Mouse (Mus musculus) midbrain, embryonic 16.5 days (tissue): ENCODE data around the gene Cyp4f39. TPM values are rescaled to one million over a fixed set of nuclear protein-coding genes. Genes with fewer than 3 reads are reported as not detected.
A peak's percentile ranks its signal among the peaks of the same experiment; 100 is the strongest.
"Not testable (repeated sequence)": the region's sequence is repeated elsewhere in the genome, so short reads cannot be mapped to it uniquely, and the experiment has no call there.

Source experiments
- ATAC-seq: fragments of 200-750 bp; cut with Nextera tagmentation; 2 replicates; pipeline ENCODE4 v1.8.0; 2017; ENCODE audit warnings: moderate TSS enrichment
- H3K27ac ChIP-seq: fragments of 300-500 bp; sonication (generic); 2 replicates; pipeline ENCODE4 v1.5.1; 2014; ENCODE audit warnings: mild to moderate bottlenecking, low read length, mixed read lengths
- H3K27me3 ChIP-seq: fragments of 300-500 bp; sonication (generic); 2 replicates; pipeline ENCODE4 v1.6.1; 2014; ENCODE audit warnings: low read depth, low read length, mixed read lengths; ENCODE audit not compliant: control insufficient read depth, insufficient read depth
- H3K36me3 ChIP-seq: fragments of 300-500 bp; sonication (generic); 2 replicates; pipeline ENCODE4 v1.6.1; 2014; ENCODE audit warnings: mild to moderate bottlenecking, low read length, moderate library complexity, mixed read lengths; ENCODE audit not compliant: control insufficient read depth, insufficient read depth
- H3K4me1 ChIP-seq: fragments of 300-500 bp; sonication (generic); 2 replicates; pipeline ENCODE4 v1.6.1; 2014; ENCODE audit warnings: mild to moderate bottlenecking, low read length, mixed read lengths; ENCODE audit not compliant: control insufficient read depth, insufficient read depth
- H3K4me2 ChIP-seq: fragments of 300-500 bp; sonication (generic); 2 replicates; pipeline ENCODE4 v1.6.1; 2014; ENCODE audit warnings: mild to moderate bottlenecking, low read length, mixed read lengths
- H3K4me3 ChIP-seq: fragments of 300-500 bp; sonication (generic); 2 replicates; pipeline ENCODE4 v1.5.1; 2014; ENCODE audit warnings: low read depth, mild to moderate bottlenecking, low read length, moderate library complexity, mixed read lengths
- H3K9ac ChIP-seq: fragments of 300-500 bp; sonication (generic); 2 replicates; pipeline ENCODE4 v1.6.1; 2014; ENCODE audit warnings: low read depth, low read length, mixed read lengths
- H3K9me3 ChIP-seq: fragments of 300-500 bp; sonication (generic); replicated peaks from 2 replicates; pipeline ENCODE4 v1.6.1; 2014; ENCODE audit warnings: mild to moderate bottlenecking, low read length, mixed read lengths; ENCODE audit not compliant: control insufficient read depth, poor library complexity, severe bottlenecking
- WGBS: fragments of 180-500 bp; shearing (Covaris S2); extraction: QIAGEN DNeasy Blood & Tissue Kit; methylation state at CpG from one replicate; pipeline ENCODE4 v1.1.7; 2014; 5-methylcytosine and 5-hydroxymethylcytosine counted together
- polyA plus RNA-seq: library from polyadenylated mRNA; unstranded; fragments of >200 nt; fragmentation: Nextera tagmentation; extraction: Ambion mirVana; gene quantifications from 2 replicates; pipeline ENCODE4 v1.2.1, GENCODE M21; 2015

Gene Cyp4f39
- polyA plus RNA-seq, 1 experiment from 2014 or later, result 1.2 TPM

DNA sequence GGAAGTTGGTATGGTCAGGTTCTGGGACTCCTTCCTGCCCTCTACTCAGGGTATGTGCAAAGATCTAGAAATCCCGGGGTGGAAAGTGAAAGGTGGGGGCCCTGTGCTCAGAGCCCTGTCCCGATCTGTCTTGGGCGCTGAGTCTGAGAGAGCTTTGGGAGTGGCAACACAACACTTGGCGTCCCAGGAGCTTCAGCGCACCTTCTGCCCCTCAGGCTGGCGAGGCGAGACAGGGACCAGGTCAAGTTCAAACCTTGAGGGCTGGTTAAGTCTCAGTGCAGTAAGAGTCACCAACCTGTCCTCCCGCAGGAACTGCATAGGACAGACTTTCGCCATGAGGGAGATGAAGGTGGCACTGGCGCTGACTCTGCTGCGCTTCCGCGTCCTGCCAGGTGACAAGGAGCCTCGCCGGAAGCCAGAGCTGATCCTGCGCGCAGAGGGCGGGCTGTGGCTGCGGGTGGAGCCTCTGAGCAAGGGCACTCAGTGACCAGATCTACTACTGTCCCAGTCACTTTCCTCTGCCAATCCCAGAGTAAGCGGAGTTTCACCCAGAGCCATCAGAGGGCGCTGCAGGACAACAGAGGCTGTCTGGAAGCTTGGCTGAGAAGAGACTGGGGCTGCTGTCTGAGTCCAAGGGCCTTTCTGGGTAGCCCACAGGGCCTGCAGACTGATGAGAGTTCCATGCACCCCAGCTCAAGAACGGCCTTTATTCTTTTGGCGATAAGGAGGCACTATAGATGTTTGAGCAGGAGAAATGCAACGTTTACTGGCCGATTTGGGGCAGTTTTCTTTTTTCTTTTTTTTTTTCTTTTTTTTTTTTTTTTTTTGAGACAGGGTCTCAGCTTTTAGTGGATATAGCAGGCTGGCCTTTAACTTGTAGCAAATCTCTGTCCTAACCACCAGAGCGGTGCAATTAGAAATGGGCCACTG lies 76.2 kb downstream of the Cyp4f39 start:
- H3K4me1 ChIP-seq, result no peaks in the 10 kb centered on the region
- no peak overlapping the region for H3K4me3 ChIP-seq
- ATAC-seq, result peak; percentile 68; the same call in 1 of the 2 replicates
- 18% methylated on average over 26 of the region's 26 CpGs for WGBS
- H3K27ac ChIP-seq, result no peak overlapping the region
- 0 out of 2 replicates have a peak overlapping the region, but pooled peaks have one; percentile 25 for H3K9ac ChIP-seq
- H3K27me3 ChIP-seq, result no peaks in the 10 kb centered on the region
- H3K9me3 ChIP-seq, result no peaks in the 10 kb centered on the region
- peak overlapping the region; percentile 34 for H3K4me2 ChIP-seq
- H3K36me3 ChIP-seq, result no peaks in the 10 kb centered on the region

DNA sequence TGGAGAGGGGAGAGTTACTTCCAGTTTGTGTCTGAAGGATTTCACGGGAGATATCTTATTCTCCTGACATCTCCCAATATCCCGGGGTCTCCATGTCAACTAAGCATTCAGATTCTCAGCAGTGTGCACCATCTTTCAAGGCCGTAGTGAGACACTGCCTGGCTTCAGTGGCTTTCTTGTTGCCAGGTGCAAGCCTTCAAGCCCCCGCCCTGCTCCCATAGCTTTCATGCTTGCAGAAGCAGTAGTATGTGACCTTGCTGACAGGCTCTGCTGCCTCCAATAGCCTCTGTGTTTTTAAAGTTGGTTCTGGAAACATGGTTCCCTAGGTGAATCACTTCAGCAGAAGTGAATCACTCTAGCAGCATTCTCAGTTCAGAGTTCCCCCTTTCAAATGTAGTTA lies 79.8 kb downstream of the Cyp4f39 start:
- H3K4me2 ChIP-seq, H3K4me3 ChIP-seq, ATAC-seq, H3K4me1 ChIP-seq, H3K9ac ChIP-seq, H3K27ac ChIP-seq, H3K27me3 ChIP-seq, H3K36me3 ChIP-seq, H3K9me3 ChIP-seq: not testable (repeated sequence)
- 37% methylated on average over 4 of the region's 4 CpGs for WGBS

DNA sequence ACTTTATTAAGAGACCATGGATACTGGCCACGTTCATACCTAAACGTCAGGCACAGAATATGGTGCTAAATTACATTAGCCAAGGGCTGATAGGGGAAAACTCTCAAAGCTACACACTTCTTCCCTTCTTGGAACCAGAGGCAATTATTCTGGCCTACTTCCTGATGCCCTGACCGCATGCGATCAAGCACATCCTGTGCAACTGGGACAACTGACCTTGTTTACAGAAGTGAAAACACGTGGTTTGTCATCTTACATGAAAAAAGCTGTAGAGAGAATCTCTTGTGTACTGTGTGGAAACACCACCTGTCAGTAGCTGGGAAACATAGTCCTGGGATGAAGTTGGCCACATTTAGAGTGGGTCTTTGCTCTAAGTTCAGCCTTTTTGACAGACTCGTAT lies 81.5 kb downstream of the Cyp4f39 start:
- Histone ChIP-seq H3K27ac (no peak overlapping the region), H3K36me3 (no peaks in the 10 kb centered on the region), H3K4me2 (no peak overlapping the region), H3K9me3 (no peaks in the 10 kb centered on the region), H3K9ac (no peak overlapping the region), H3K4me3 (no peak overlapping the region), H3K27me3 (no peaks in the 10 kb centered on the region), H3K4me1 (peaks cover 7% of the 10 kb centered on the region; the same call in 1 of the 2 replicates)
- no peak for ATAC-seq
- WGBS, result 85% methylated on average over 6 of the region's 6 CpGs

DNA sequence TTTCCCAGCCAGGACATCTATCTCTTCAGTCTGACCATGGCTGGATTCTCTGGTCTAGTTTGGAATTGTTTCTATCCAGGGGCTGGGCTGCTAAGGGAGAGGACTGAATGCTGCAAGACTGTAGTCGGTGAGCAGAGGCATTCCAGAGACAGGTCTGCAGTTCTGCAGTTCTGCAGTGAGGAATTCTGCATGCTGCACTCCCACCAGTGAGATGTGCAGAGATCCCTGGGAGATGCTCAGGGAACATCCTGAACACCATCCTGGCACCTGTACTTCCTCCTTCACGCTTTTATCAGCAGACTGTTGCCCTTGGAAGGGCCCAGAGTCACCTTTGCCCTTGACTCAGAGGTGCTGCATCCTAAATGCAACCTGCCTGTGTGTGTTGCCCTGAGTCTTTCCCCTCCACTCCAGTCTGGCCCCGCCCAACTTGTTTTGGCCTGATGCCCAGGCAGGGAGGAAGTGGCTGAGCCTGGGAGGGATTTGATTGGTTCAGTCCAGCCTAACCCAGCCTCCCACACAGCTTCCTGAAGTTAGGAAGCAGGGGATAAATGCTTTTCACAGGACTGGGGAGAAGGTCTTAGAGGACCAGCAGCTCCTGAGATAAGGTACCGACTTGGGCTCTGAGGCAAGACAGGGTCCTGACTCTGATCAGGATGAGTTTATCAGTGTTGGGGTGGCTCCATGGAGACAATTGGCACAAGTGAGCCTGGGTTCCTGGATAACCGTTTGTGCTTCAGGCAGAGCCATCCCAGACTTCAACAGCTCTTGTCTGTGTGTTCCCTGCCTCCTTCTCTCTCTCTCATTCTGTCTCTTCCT lies 83.7 kb downstream of the Cyp4f39 start, which contains the start of gene Cyp4f16:
Gene Cyp4f16 (plus strand): TSS at position 508 of the 816 bp plus-strand sequence.
- not testable (repeated sequence) for H3K9me3 ChIP-seq, H3K4me1 ChIP-seq, H3K27me3 ChIP-seq, H3K36me3 ChIP-seq
- H3K27ac ChIP-seq, result 0 out of 2 replicates have a peak within 1 kb of the TSS, but pooled peaks have one; percentile 41
- H3K4me2 ChIP-seq, result peak within 1 kb of the TSS; percentile 60
- WGBS, result 15% methylated on average over 5 of the region's 5 CpGs
- ATAC-seq, result peak; percentile 86
- H3K9ac ChIP-seq, result peak within 1 kb of the TSS; percentile 55
- H3K4me3 ChIP-seq, result peak within 1 kb of the TSS; percentile 40

DNA sequence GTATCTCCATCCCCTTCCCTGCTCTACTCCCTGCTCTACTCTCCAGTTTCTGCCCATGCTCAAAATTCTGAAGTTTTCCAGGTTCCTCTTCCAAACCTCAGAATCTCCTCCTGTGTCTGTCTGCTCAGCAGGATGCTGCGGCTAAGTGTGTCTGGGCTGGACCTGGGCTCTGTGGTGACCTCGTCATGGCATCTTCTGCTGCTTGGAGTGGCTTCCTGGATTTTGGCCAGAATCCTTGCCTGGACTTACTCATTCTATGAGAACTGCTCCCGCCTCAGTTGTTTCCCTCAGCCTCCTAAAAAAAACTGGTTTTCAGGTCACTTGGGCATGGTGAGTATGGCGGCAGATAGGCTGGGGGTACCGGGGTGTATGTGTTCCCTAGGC lies 84.3 kb downstream of the Cyp4f39 start:
- Histone ChIP-seq H3K9ac (peak overlapping the region; percentile 55), H3K4me2 (peak overlapping the region; percentile 60), H3K36me3 (no peaks in the 10 kb centered on the region), H3K27me3 (no peaks in the 10 kb centered on the region), H3K27ac (no peak overlapping the region), H3K4me1 (peaks cover 7% of the 10 kb centered on the region; the same call in 1 of the 2 replicates), H3K9me3 (no peaks in the 10 kb centered on the region), H3K4me3 (peak overlapping the region; percentile 40)
- no peak for ATAC-seq
- WGBS, result 68% methylated on average over 5 of the region's 5 CpGs

Other genes with a start within 250 kb of the Cyp4f39 start
- 84.3 and 84.6 TPM in 2 replicates for gene Brd4, start 168.0 kb upstream of the Cyp4f39 start, polyA plus RNA-seq
- gene Akap8, start 131.5 kb upstream of the Cyp4f39 start, polyA plus RNA-seq, result 101 and 109 TPM in 2 replicates
- 160 and 166 TPM in 2 replicates for gene Akap8l, start 102.1 kb upstream of the Cyp4f39 start, polyA plus RNA-seq
- 41.3 and 41.4 TPM in 2 replicates for gene Wiz, start 63.3 kb upstream of the Cyp4f39 start, polyA plus RNA-seq
- 0.55 and 1.0 TPM in 2 replicates for gene Rasal3, start 49.1 kb upstream of the Cyp4f39 start, polyA plus RNA-seq
- not detected in 2 replicates for gene Pglyrp2, start 28.6 kb upstream of the Cyp4f39 start, polyA plus RNA-seq
- gene Cyp4f17, start 53.3 kb downstream of the Cyp4f39 start, polyA plus RNA-seq, result 12.4 and 15.7 TPM in 2 replicates
- 12.9 and 15.9 TPM in 2 replicates for gene Cyp4f16, start 83.8 kb downstream of the Cyp4f39 start, polyA plus RNA-seq
- not detected in 2 replicates for gene Cyp4f37, start 168.6 kb downstream of the Cyp4f39 start, polyA plus RNA-seq
- gene Cyp4f40, start 206.2 kb downstream of the Cyp4f39 start, polyA plus RNA-seq, result 0.10 TPM in 1 of 2 replicates, not detected in the other
- 1.5 and 1.8 TPM in 2 replicates for gene Cyp4f15, start 232.9 kb downstream of the Cyp4f39 start, polyA plus RNA-seq